Mouse (Mus musculus) common myeloid progenitor, adult 5-6 weeks (primary cell): Measurements from ENCODE around the gene Tbc1d30. TPM values are rescaled to one million over a fixed set of nuclear protein-coding genes. Genes with fewer than 3 reads are reported as not detected.
"Not testable (repeated sequence)": the region's sequence is repeated elsewhere in the genome, so short reads cannot be mapped to it uniquely, and the experiment has no call there.

Experiments
- ATAC-seq: replicated peaks from 2 replicates; pipeline ENCODE4 v1.8.0; 2016; ENCODE audit warnings: low read depth, mild to moderate bottlenecking, moderate TSS enrichment, inconsistent platforms; ENCODE audit not compliant: poor library complexity, severe bottlenecking
- total RNA-seq: library from RNA; stranded (forward); fragments of 200-1000, 187-1606 nt; gene quantifications from 2 replicates; pipeline ENCODE4 v1.2.3, GENCODE M21; 2017

Gene Tbc1d30
- total RNA-seq, 1 experiment from 2014 or later, result 2.5 TPM

DNA sequence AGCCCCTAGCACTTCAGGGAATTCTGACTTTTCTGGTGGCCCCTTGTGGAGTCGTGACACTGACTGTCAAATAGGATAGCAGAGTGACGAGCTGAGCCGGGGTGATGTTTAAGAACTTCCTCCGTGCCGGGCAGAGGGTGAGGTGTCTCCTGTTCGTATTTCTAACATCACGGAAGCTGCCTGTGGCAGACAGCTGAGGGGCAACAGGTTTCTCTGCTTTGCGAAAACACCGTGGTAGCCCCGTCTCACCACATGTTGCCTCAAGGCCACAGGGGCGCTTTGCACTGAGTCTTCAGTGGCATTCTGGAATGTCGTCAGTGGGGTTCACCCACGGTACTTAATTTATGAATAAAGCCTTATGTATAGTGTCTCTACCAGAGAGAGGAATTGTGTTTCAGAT, 16.2 kb upstream of the Tbc1d30 start:
- ATAC-seq, result no peak

DNA sequence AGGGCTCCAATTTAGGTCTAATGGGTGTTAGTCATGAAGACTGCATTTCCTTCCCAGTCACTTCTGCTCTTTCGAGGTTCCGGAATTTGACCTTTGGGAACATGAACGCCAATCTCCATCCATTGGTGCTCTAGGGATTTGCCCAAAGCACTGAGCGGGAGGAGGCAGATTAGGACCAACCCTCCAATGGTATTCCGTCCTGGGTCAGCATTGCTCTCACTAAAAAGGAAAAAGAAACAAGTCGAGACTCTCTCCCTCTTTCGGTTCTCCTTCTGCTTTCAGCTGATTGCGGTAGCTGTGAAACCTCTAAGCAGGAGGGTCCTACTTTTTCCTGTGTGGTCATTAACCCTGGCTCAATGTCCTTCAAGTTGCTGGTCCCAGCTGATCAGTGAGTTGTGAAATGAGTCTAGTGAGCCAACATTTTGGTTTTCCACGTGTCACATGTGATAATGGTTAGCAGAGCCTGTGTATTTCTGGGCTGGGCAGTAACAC, 14.7 kb upstream of the Tbc1d30 start:
- peak; percentile 71 for ATAC-seq

DNA sequence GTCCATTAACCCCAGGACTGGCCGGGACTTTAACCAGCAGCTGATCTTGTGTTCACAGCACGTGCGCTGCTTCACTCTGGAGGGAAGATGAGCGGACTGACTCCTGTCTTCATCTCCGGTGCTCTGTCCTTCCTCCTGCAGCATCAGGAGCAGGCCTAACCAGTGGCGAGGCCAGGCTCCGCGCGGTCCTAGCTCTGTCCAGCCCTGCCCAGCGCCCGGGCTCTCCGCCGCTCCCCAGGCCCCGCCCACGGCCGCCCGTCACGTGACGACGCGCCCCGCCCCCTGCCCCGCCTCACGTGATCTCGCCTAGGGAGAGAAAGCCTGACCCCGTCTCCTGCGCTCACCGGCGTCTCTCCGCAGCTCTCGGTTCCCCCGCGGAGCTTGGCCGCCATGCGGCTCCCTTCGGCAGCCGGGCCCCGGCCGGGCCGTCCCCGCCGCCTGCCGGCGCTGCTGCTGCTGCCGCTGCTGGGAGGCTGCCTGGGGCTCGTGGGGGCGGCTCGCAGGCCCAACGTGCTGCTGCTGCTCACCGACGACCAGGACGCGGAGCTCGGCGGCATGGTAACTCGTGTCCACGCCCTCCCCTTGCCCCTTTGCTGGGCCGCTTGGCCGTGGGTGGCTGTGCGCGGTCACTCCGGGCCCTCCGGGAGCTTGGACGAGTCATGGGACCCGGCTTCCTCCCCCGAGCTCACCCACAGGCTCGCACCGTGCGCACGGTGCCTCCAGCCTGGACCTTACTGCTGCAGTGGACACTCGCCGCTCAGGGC, 13.9 kb upstream of the Tbc1d30 start, which contains the start of gene Gns:
TSS of gene Gns (plus strand) at position 290 of the 764 bp plus-strand sequence.
- peak; percentile 56 for ATAC-seq

DNA sequence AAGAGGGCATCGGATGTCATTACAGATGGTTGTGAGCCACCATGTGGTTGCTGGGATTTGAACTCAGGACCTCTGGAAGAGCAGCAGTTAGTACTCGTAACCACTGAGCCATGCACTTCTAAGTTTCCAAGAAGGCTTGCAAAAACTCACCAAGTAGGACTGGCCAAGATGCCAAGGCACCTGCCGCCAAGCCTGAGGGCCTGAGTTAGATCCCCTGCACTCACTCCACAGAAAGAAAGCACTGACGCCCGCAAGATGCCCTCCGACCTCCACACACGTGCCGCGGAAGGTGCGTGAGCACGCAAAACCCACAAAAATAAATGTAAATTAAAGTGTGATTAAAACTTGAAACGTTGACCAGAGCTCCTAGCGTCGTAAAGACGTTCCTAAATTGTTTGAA, 13.2 kb upstream of the Tbc1d30 start:
- ATAC-seq, result no peak

DNA sequence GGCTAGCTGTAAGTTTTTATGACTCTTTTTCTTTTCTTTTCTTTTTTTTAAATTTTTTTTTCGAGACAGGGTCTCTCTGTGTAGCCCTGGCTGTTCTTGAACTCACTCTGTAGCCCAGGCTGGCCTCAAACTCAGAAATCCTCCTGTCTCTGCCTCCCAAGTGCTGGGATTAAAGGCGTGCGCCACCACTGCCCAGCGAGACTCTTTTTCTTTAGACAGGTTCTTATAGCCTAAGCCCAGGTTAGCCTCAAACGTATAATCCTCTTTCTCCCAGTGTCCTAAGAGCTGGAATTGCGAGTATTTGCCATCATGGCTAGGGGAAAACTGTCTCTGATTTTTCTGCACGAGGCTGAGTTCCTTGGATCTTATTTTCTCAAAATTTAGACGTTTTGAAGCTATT, 12.1 kb upstream of the Tbc1d30 start:
- ATAC-seq, result no peak

DNA sequence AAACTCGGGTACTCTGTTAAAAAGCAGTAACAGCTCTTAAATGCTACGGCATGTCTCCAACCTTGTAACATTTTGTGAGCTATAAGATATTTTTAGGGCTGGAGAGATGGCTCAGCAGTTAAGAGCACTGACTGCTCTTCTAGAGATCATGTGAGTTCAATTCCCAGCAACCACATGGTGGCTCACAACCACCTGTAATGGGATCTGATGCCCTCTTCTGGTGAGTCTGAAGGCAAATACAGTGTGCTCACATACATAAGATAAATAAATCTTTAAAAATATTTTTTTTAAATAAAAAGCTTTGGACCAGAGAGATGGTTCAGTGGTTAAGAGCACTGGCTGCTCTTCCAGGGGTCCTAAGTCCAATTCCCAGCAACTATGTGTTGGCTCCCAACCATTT, 9.3 kb upstream of the Tbc1d30 start:
- no peak for ATAC-seq

DNA sequence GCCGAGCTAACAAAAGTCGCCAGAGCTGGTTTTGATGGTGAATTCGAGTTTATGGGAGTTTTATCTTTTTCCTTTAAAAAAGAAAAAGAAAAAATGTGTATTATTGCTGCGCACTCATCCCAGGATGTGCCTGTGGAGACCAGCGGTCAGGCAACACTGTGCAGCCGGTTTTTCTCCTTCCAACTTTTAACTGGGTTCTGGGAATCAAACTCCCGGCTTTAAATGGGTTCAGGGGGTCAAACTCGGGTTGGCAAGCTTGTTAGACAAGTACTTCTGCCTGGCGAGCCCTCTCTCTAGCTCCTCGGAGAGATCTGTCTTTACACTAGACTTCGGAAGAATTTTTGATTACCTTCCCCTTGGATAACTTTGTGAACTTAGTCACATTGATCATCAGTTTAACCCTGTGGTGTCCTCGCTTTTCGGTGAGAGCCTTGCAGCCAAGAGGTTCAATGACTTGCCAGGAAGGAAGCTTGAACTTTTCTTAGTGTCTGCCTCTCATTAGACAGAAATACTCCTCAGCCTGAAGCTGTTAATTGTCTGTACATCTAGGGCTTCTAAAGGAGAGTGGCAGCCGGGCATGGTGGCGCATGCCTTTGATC, 713 bp upstream of the Tbc1d30 start:
- ATAC-seq, result no peak

DNA sequence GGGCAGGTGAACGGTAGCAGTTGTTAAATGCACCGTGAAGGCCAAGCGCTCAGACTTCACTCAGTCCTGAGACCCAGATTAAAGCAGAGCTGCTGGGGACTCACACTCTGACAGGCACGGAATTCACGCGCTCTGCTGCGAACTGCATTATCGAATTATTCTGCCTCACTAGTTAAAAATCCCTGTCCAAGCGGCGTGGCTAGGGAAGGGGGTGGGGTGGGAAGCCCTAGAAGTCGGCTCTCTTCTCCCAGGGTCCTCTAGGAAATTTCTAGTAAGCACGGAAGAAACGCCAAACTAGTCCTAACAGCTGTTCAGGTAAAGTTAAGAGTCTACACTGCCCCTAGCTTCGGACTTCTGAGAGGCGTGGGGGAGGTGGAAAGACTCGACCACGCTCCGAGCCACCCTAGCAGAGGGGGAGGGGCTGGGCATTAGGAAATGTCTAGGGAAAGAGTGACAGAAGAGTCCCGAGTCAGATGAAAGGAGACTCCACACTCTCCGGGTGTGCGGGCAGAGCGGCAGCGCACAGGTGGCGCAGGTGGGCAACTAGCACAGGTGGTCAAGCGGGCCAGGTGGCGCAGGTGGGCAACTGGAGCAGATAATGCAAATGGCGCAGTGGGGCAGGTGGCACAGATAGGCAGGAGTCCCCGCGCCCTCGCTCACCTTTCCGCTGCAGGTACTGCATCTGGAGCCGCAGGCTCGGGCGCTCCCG, 567 bp downstream of the Tbc1d30 start:
- 0 out of 2 replicates have a peak, but pooled peaks have one; percentile 29 for ATAC-seq

DNA sequence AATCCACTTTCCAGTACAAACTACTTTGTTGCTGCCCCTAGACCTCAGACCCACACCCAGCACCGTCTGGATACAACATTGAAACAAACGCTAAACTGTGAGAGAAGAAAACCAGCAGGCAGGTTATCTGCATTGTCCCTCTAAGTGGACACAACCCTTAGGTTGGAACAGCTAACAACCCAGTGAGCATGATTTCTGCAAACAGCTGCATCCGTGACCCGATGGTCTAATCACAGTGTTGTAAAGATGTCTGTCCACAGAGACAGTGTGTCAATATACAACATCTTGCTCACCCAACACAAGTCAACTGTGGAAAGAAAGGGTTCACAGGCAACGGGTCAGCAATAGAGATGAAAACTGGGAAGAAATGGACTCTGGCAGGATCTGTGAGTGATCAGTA, 1.8 kb downstream of the Tbc1d30 start:
- no peak for ATAC-seq

DNA sequence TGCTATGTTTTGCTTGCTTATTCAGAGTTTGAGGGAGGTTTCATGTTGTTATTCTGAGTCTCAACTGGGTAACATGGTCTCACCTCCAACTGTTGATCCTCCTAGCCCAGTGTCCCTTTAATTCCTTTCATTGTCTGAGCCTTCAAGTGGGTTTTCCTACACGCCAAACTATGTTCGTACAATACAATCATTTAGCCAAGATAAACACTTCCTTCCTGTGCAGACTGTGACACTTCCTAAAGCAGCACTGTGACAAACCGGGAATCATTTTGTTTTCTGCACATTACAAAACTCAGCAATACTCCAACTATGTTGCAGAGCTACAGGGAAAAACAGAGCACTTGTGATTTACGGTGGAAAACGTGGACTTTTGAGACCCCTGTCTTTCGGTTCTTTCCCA, 7.2 kb downstream of the Tbc1d30 start:
- ATAC-seq, result no peak

DNA sequence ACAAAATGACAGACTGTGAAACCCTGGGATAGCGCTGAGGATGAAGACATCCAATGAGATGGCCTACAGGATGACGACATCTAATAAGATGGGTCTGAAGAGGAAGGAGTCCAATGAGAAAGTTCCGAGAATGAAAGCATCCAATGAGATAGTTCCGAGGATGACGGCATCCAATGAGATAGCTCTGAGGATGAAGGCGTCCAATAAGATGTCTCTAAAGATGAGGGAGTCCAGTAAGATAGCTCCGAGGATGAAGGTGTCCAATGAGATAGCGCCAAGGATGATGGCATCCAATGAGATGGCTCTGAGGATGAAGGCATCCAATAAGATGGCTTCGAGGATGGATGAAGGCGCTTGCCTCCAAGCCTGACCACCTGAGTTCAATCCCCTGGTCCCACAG, 8.8 kb downstream of the Tbc1d30 start:
- no peak for ATAC-seq

DNA sequence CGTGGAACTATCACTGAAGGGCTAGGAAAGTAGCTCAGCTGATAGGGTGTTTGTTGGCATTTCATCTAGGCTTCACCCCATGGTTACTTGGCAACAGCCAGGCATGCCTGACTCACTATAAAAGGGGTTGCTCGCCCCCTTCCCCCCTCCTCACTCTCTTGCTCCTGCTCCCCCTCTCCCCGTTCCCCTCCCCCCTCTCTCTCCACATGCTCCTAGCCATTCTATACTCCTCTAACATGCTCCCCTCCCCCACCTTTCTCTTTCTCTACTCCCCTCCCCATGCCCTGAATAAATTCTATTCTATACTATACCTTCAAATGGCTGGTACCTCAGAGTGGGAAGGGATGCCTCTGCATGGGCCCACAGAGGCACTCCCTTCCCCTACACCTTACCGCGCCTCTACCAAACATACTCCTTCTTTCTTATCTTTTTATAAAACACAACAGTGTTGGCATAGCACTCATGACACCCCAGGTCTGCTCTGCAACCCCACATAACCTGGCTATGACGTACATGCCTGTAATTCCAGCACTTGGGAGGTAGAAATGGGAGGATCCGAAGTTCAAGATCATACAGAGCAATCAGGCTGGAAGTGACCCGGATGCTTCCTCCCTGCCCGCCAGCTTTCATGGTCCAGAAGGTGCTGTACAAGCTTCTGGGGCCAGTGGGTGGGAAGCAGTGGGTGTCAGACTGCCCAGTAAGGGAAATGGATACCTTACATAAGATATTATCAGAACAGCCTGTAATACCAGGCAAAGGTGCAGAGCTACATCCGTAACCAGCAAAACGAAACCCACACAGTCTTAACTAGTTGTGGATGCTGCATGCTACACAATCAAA, 10.1 kb downstream of the Tbc1d30 start:
- ATAC-seq, result no peak

DNA sequence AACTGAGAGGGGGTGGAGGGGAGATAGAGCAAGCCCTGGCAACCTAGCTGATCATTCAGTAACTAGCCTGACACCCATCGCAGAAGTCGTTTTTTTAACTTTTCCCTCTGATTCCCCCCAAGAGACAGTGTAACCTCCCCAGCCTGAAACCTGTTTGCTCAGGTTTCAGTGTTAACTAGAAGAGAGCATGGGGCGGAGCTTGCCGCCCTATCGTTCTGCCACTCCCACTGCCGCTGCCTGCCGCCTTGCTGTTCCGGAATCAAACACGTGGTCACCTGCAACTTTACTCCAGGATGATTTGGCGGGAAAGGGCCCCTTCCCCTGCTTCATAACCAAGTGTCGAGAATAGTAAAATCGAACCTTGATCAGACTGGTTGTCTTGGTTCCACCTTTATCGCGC, 14.5 kb downstream of the Tbc1d30 start:
- ATAC-seq, result not testable (repeated sequence)

DNA sequence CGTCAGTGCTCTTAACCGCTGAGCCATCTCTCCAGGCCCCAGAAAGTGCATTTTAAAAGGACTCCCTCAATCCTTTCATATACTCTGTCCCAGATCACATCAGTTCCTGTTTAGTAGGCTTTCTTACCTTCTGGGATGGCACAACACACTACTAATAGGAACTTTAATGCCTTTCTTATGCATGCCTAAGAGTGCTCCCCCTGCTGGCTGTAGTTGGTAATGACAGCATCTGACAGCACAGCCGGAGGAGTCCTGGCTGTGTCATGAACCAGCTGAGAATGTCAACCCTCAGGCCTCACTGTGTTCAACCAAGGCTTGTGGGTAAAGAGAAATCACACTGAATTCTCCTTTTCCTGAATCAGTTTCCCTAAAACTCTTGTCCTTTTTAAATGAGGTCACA, 16.5 kb downstream of the Tbc1d30 start:
- peak; percentile 97 for ATAC-seq

DNA sequence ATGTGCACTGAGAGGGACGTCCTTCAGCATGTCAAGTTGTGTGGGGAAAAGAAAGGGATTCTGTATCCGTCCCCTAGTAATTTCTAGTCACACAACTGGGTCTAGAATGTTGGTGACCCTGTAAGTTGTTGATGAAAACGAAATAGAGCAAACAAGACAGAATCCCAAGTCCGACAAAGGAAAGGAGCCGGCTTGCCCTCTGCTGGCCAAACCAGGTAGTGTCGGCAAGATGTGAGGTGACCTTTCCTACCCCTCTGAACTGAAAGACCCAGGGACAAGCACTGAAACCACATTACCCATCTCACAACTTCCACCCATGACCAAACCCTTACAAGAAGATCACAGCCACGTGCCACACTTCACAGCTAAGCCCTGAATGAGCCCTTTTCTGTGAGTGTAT, 20.1 kb downstream of the Tbc1d30 start:
- peak; percentile 77 for ATAC-seq

DNA sequence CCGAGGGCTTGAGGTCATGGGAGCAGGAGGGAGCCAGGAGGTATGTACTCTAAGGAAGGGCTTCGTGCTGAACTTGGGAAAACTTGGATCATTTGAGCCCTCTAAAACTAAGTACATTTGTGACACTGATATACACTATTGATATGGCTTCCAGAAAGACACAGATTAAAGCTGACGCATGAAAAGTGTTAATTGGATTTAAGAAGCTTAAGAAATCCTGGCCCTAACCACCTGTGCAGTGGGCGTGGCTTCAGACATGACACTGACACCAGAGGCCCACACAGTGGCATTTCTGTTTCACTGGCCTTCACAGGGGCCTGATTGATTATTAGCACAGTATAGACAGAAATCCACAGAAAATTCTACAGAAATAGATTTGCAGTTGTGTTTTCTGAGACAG, 21.5 kb downstream of the Tbc1d30 start:
- no peak for ATAC-seq

DNA sequence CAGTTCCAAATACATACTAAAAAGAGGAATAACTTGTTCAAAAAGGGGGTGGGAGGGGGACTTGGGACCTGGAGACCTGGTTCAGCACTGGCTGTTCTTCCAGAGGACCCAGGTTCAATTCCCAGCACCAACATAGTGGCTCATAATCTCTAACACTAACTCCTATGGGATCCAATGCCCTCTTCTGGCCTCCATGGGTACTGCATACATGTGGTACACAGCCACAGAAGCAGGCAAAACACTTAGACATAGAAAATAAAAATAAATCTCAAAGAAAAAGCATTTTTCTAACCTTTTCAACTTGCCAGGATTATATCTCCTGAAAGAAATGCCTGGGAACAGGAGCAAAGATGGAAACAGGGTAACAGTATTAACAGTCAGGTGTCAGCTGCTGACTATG, 24.9 kb downstream of the Tbc1d30 start:
- ATAC-seq, result no peak

DNA sequence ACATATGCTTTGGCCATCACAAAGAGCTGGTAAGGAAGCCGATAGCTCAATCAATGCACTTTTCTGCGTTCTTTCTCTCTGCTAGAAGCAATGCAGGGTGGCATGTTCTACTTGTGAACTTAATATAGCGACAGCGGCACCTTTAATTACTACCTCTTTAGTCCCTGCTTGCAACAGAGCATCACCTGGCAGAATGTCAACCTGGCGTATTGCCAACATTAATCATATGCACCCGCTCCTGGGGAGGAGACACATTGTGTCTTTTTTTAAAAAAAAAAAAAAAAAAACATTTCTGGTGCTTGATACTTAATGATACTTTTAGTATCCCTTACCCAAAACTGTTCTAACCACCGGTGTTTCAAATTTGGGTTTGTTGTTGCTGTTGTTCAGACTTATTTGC, 27.6 kb downstream of the Tbc1d30 start:
- ATAC-seq, result no peak

DNA sequence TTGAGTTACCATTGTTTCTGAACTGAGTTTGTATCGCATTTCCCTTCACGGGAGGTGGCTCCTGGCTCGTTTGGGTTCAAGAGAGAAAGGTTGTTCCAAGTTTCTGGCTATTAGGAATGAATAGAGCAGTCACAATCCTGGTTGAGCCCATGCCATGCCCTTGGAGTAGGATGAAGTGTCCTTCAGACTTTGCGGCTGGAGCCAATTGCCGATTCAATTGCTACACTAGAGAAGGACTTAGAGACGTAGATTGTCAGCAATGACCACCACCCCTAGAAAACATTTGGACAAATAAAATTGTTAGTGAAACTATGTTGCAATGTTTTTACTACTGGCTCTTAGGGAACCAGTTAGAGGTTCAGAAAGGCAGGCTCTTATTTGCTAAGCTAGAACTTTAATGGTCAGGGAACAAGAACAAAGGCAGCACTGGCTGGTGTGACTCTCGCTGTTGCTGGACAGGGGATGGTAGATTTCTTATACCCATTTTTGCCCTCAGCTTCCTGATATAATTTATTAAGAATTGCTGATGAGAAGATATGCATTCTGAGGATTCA, 32.6 kb downstream of the Tbc1d30 start:
- no peak for ATAC-seq

DNA sequence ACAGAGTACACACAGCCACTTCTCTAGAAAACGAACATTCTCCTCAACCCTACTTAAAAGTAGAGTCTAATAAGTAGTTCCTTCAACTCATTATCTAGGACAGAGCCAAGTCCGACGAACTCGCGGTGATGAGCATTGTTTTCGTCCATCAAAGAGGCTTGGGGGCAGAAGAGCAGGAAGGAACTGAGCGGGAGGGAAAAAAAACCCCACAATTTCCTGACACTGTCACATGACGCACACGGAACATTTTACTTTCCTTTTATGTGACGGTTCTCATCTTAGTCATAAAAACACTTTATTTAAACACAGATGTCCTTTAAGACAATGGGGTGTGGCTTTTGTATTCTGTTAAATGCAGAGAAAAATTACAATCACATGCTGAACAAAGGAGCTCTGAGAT, 34.7 kb downstream of the Tbc1d30 start:
- 0 out of 2 replicates have a peak, but pooled peaks have one; percentile 17 for ATAC-seq
